Mouse (Mus musculus) CD4-positive helper T cell, adult 2 months (primary cell): Measurements from ENCODE around the gene Vmn1r193.
"Not testable (repeated sequence)": the region's sequence is repeated elsewhere in the genome, so short reads cannot be mapped to it uniquely, and the experiment has no call there.

Experiments
- DNase-seq: peaks from one replicate; pipeline ENCODE4 v3.0.0-alpha.2; 2012; ENCODE audit warnings: low read depth, missing footprints, low spot score

Gene Vmn1r193

DNA sequence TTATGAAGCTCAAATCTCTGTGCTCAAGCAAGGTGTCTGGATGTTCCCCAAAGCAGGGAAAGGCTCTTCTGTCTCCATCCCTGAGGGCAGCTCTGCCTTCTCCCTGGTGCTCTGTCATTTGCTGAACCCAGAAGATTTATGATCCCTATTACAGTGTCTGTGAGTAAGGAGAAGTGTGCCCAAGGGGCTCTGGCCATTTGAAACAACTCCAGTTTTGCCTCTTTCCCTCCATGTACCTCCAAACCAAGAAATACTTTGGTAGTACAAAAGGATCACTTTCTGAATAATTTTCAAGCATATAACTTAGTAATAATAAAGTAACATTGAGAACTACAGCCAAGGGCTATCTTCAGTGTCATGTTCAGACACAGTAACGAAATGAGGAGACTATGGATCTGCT lies at the start of gene Vmn1r193:
Gene Vmn1r193, minus strand, starts transcription at position 101 of the 400 bp plus-strand sequence.
- not testable (repeated sequence) for DNase-seq

GRCm38 (mm10) chr13:22271721-22272120 lies 48.8 kb upstream of the Vmn1r193 start:
- DNase-seq, result no peak

DNA sequence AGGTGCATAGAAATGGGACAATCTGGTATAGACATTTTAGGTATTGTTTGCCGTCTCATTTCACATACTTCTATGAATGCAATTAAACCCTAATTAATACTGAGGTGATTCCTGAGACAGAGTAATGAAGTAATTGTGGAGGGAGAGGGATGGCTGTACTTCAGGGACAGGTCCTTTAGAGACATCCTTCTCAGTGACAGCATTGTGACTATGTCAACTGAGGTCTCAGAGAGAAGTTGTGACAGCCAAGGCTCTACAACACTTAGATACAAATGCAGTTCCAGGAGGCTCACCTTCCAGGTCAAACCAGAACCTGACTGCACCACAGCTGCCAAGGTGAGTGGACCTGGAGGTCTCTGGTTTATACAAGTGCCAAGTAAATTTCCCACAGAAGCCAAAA lies 47.3 kb upstream of the Vmn1r193 start, which contains the start of gene Vmn1r195:
Gene Vmn1r195, plus strand, starts transcription at position 301 of the 400 bp plus-strand sequence.
- DNase-seq, result not testable (repeated sequence)

DNA sequence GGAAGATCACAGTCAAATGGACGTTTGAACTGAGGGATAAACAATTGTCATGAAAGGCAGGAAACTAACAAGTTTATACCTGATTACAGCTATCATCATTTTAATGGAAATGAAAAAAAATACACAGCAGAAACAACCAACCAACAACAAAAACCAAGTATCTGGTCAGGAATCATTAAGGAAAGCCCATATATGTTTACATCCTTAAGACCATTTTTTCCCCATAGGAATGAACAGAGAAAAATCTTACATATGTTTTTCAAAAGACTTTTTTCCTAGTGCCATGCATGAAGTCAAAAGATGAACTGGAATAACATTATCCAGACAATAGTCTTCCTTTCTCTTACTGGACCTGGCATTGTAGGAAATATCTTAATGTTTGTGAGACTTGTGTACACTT lies 21.0 kb upstream of the Vmn1r193 start, which contains the start of gene Vmn1r194:
Gene Vmn1r194, plus strand, starts transcription at position 301 of the 400 bp plus-strand sequence.
- DNase-seq, result no peak

DNA sequence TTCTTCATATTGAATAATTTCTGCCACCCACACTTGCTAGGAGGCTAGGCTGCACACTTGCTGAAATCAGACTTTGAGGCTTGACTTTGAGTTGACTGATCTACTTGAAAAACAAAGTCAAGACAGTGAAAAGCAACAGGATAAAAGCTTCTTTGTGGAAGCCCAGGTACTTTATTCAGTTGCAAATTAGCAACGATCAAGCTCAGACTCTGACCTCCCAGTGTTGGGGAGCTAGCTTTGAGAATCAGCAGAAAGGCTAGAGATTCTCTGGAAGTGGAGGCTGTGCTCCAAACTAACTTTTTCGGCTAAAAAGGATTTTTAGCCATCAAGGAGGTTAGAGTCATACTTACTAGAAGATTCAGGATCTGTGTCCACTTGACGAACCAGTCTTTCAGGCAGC lies 30.2 kb downstream of the Vmn1r193 start:
- DNase-seq, result not testable (repeated sequence)

DNA sequence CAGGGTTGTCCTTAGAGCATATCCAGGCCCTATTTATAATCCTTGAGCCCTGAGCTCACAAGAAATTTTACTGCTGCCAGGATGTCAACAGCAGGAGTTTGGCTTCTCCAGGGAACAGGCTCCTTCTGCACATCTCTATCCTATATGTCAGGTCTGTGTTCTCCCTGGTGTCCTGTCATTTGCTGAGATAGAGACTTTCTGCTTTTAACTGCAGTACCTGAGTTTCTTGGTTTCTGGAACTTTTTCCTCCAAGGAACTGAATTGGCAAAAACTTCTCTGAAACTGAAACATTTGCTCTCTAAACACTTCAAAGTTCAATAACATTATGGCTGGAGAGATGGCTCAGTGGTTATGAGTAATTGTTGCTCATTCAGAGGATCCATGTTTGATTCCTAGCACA lies 31.9 kb downstream of the Vmn1r193 start, which contains the start of gene Vmn1r192:
Gene Vmn1r192, minus strand, starts transcription at position 101 of the 400 bp plus-strand sequence.
- DNase-seq, result no peak

DNA sequence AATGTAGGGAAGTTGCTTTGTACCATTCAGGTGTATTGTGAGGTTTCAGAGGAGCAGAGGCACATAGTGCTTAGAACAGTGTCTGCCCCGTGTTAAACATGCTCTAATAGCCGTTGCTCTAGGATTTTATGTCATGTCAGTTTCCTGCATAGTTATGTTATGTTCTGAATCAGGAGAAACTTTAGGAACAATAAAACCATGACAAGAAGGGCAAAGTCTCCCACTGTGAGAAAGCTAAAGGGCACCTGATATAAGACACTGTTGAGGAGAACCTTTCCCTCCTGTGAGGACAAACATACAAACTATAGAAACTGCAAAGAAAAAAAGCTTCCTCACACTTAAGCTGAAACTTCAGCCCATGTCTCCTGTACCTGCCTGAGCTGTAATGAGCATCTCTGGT lies 32.6 kb downstream of the Vmn1r193 start:
- DNase-seq, result no peak

DNA sequence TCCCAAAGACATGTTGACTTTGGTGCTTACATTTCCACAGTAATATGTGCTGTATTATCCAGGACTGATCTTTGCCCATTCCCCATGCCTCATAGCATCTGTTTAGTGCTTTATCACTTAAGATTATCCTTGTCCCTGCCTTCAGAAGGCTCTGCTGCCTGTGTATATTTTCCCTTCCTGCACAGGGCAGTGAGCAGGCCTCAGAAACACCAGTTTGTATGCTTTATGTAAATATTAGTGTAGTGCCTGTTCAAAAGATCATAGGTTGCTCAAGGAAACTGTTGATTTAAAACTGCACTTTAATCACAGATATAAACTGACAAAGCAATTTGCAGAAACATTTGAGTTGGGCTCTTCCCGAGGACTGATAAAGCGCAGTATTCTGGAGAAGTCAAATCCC lies 33.6 kb downstream of the Vmn1r193 start:
- DNase-seq, result no peak

DNA sequence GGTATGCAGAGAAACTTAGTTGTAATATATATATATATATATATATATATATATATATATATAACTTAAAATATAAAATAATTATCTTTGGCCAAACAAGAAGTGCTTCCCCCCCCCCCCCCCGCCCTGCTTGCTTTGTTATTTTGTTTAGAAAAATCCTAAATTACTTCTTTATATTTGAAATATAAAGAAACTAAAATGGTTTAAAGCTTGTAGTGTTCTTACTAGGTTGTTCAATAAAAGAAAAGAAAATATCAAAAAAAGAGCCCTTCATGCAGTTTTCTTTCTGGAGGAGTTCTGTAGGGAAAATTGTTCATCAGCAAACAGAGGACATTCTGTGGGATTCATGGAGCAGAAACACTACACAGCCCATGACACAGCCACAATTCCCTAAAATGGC lies 39.1 kb downstream of the Vmn1r193 start, which contains the start of gene Vmn1r191:
Gene Vmn1r191, minus strand, starts transcription at position 101 of the 400 bp plus-strand sequence.
- no peak for DNase-seq

- no peak for DNase-seq
Observed at GRCm38 (mm10) chr13:22168416-22168815, 54.5 kb downstream of the Vmn1r193 start.
